Mouse (Mus musculus): ENCODE results near the gene Psmc1. TPM values are rescaled to one million over a fixed set of nuclear protein-coding genes. Genes with fewer than 3 reads are reported as not detected.

The Psmc1 gene
- total and polyA plus RNA-seq, 2 experiments from 2014 or later = 95.3 to 289 TPM

GRCm38 (mm10) chr12:100107436-100107835, 2.5 kb upstream of the Psmc1 start:
- H3K27me3 ChIP-seq (ENCODE audit: insufficient read depth, low read length) = no peaks in the 10 kb centered on the region
- DNase-seq (ENCODE audit: low spot score) = no peak
- peaks cover 5% of the 10 kb centered on the region; the same call in 1 of the 2 replicates for H3K4me1 ChIP-seq (ENCODE audit: insufficient read depth, low read length)
- H3K36me3 ChIP-seq (ENCODE audit: insufficient read depth, low read length) = no peaks in the 10 kb centered on the region
- no peak overlapping the region for H3K27ac ChIP-seq (ENCODE audit: low read depth, low read length)
- ATAC-seq (ENCODE audit: low FRiP score) = no peak
- WGBS = 55% methylated on average over 4 of the region's 4 CpGs
- no peak overlapping the region for H3K4me3 ChIP-seq (ENCODE audit: low read depth, low read length)
- TF ChIP-seq CTCF (IDR thresholded peaks at IDR 0.05) = no peak
- no peaks in the 10 kb centered on the region for H3K9me3 ChIP-seq (ENCODE audit: low read length)
- no peak overlapping the region for H3K9ac ChIP-seq (replicated peaks; ENCODE audit: low read length, poor library complexity, severe bottlenecking)
- H3K4me2 ChIP-seq (ENCODE audit: low read depth, low read length, poor library complexity, severe bottlenecking) = no peak overlapping the region

GRCm38 (mm10) chr12:100115982-100116381, 6.0 kb downstream of the Psmc1 start:
- Histone ChIP-seq H3K27me3 (ENCODE audit: insufficient read depth, low read length) (no peaks in the 10 kb centered on the region), H3K9ac (replicated peaks; ENCODE audit: low read length, poor library complexity, severe bottlenecking) (no peak overlapping the region), H3K27ac (ENCODE audit: low read depth, low read length) (no peak overlapping the region), H3K36me3 (ENCODE audit: insufficient read depth, low read length) (peaks cover 70% of the 10 kb centered on the region), H3K4me3 (ENCODE audit: low read depth, low read length) (no peak overlapping the region), H3K4me1 (ENCODE audit: insufficient read depth, low read length) (peaks cover 4% of the 10 kb centered on the region; the same call in 1 of the 2 replicates), H3K4me2 (ENCODE audit: low read depth, low read length, poor library complexity, severe bottlenecking) (no peak overlapping the region), H3K9me3 (ENCODE audit: low read length) (no peaks in the 10 kb centered on the region)
- DNase-seq (ENCODE audit: low spot score) (no peak), ATAC-seq (ENCODE audit: low FRiP score) (no peak)
- WGBS = 83% methylated on average over 5 of the region's 5 CpGs
- no peak for TF ChIP-seq CTCF (IDR thresholded peaks at IDR 0.05)

GRCm38 (mm10) chr12:100122921-100123381, 13.0 kb downstream of the Psmc1 start:
- Histone ChIP-seq H3K4me2 (ENCODE audit: low read depth, low read length, poor library complexity, severe bottlenecking) (no peak overlapping the region), H3K9me3 (ENCODE audit: low read length) (no peaks in the 10 kb centered on the region), H3K4me1 (ENCODE audit: insufficient read depth, low read length) (no peaks in the 10 kb centered on the region), H3K27ac (ENCODE audit: low read depth, low read length) (no peak overlapping the region), H3K27me3 (ENCODE audit: insufficient read depth, low read length) (no peaks in the 10 kb centered on the region), H3K9ac (replicated peaks; ENCODE audit: low read length, poor library complexity, severe bottlenecking) (no peak overlapping the region), H3K36me3 (ENCODE audit: insufficient read depth, low read length) (peaks cover 77% of the 10 kb centered on the region), H3K4me3 (ENCODE audit: low read depth, low read length) (no peak overlapping the region)
- ATAC-seq (ENCODE audit: low FRiP score) = no peak
- no peak for DNase-seq (ENCODE audit: low spot score)
- TF ChIP-seq CTCF (IDR thresholded peaks at IDR 0.05) = no peak
- WGBS = 87% methylated on average over 7 of the region's 7 CpGs

GRCm38 (mm10) chr12:100123476-100123875, 13.5 kb downstream of the Psmc1 start:
- no peaks in the 10 kb centered on the region for H3K9me3 ChIP-seq (ENCODE audit: low read length)
- H3K36me3 ChIP-seq (ENCODE audit: insufficient read depth, low read length) = peaks cover 74% of the 10 kb centered on the region
- ATAC-seq (ENCODE audit: low FRiP score) (no peak), DNase-seq (ENCODE audit: low spot score) (no peak)
- H3K4me2 ChIP-seq (ENCODE audit: low read depth, low read length, poor library complexity, severe bottlenecking) = no peak overlapping the region
- H3K4me1 ChIP-seq (ENCODE audit: insufficient read depth, low read length) = no peaks in the 10 kb centered on the region
- no peak overlapping the region for H3K27ac ChIP-seq (ENCODE audit: low read depth, low read length)
- 84% methylated on average over 9 of the region's 9 CpGs for WGBS
- no peak for TF ChIP-seq CTCF (IDR thresholded peaks at IDR 0.05)
- H3K4me3 ChIP-seq (ENCODE audit: low read depth, low read length) = no peak overlapping the region
- H3K27me3 ChIP-seq (ENCODE audit: insufficient read depth, low read length) = no peaks in the 10 kb centered on the region
- H3K9ac ChIP-seq (replicated peaks; ENCODE audit: low read length, poor library complexity, severe bottlenecking) = no peak overlapping the region

GRCm38 (mm10) chr12:100124913-100125798, 15.2 kb downstream of the Psmc1 start:
- H3K4me1 ChIP-seq (ENCODE audit: insufficient read depth, low read length) = no peaks in the 10 kb centered on the region
- no peak overlapping the region for H3K27ac ChIP-seq (ENCODE audit: low read depth, low read length)
- peak; percentile 50 for TF ChIP-seq CTCF (IDR thresholded peaks at IDR 0.05)
- H3K4me2 ChIP-seq (ENCODE audit: low read depth, low read length, poor library complexity, severe bottlenecking) = no peak overlapping the region
- H3K36me3 ChIP-seq (ENCODE audit: insufficient read depth, low read length) = peaks cover 70% of the 10 kb centered on the region
- ATAC-seq (ENCODE audit: low FRiP score) (no peak), DNase-seq (ENCODE audit: low spot score) (no peak)
- no peak overlapping the region for H3K4me3 ChIP-seq (ENCODE audit: low read depth, low read length)
- no peaks in the 10 kb centered on the region for H3K9me3 ChIP-seq (ENCODE audit: low read length)
- H3K27me3 ChIP-seq (ENCODE audit: insufficient read depth, low read length) = no peaks in the 10 kb centered on the region
- H3K9ac ChIP-seq (replicated peaks; ENCODE audit: low read length, poor library complexity, severe bottlenecking) = no peak overlapping the region
- 76% methylated on average over 16 of the region's 16 CpGs for WGBS
